Mouse (Mus musculus) inflammation-experienced regulatory T-cells, adult 16 weeks (primary cell): ENCODE data around the gene Pjvk. TPM values are rescaled to one million over a fixed set of nuclear protein-coding genes. Genes with fewer than 3 reads are reported as not detected.

ENCODE experiments used
- polyA plus RNA-seq: library from polyadenylated mRNA; unstranded; fragments of 100-300 nt; shearing (Covaris generic); gene quantifications from one replicate; pipeline ENCODE4 v1.2.1, GENCODE M21; 2017

Pjvk gene
- polyA plus RNA-seq, result not detected

GRCm38 (mm10) chr2:76647883-76648570 is at the start of gene Pjvk, which contains the start of gene Prkra:
TSS of gene Pjvk (plus strand) at chr2:76648476.
TSS of gene Prkra (minus strand) at chr2:76648015.

GRCm38 (mm10) chr2:76672966-76673392 is 24.7 kb downstream of the Pjvk start, which contains the start of gene Fkbp7:
TSS of gene Fkbp7 (minus strand) at chr2:76673116.

GRCm38 (mm10) chr2:76674725-76675427 is 26.6 kb downstream of the Pjvk start, which contains the start of gene Plekha3:
TSS of gene Plekha3 (plus strand) at chr2:76675281.

Other genes starting within 250 kb of the Pjvk start
- 0.45 TPM for gene Osbpl6, start 242.0 kb upstream of the Pjvk start, polyA plus RNA-seq
- gene Prkra, start 461 bp upstream of the Pjvk start, polyA plus RNA-seq, result 11.5 TPM
- gene Fkbp7, start 24.6 kb downstream of the Pjvk start, polyA plus RNA-seq, result 3.2 TPM
- 6.2 TPM for gene Plekha3, start 26.8 kb downstream of the Pjvk start, polyA plus RNA-seq